Mouse (Mus musculus) testis, adult 2 months (tissue): Measurements from ENCODE around the gene Snrk. TPM values are rescaled to one million over a fixed set of nuclear protein-coding genes. Genes with fewer than 3 reads are reported as not detected.
A peak's percentile ranks its signal among the peaks of the same experiment; 100 is the strongest.

Source experiments
- H3K27ac ChIP-seq: fragments of 200-500 bp; 2 replicates; pipeline ENCODE4 v1.5.1; 2012; ENCODE audit warnings: low read depth, low read length; ENCODE audit not compliant: control insufficient read depth, insufficient read depth
- H3K27me3 ChIP-seq: fragments of 200-500 bp; 2 replicates; pipeline ENCODE4 v1.6.1; 2012; ENCODE audit warnings: mild to moderate bottlenecking, low read length, moderate library complexity; ENCODE audit not compliant: control insufficient read depth, insufficient read depth
- H3K36me3 ChIP-seq: fragments of 200-500 bp; 2 replicates; pipeline ENCODE4 v1.6.1; 2012; ENCODE audit warnings: mild to moderate bottlenecking, low read length; ENCODE audit not compliant: control insufficient read depth, insufficient read depth
- H3K4me1 ChIP-seq: fragments of 200-500 bp; 2 replicates; pipeline ENCODE4 v1.6.1; 2012; ENCODE audit warnings: low read length; ENCODE audit not compliant: control insufficient read depth, insufficient read depth
- H3K4me3 ChIP-seq: fragments of 200-500 bp; 2 replicates; pipeline ENCODE4 v1.5.1; 2012; ENCODE audit warnings: low read depth, mild to moderate bottlenecking, low read length, moderate library complexity, mixed read lengths; ENCODE audit not compliant: control insufficient read depth
- CTCF ChIP-seq: fragments of 200-500 bp; IDR thresholded peaks from 2 replicates; pipeline ENCODE4 v1.5.1; 2012; ENCODE audit warnings: low read depth, mild to moderate bottlenecking, inconsistent platforms, low read length, moderate library complexity; ENCODE audit not compliant: control insufficient read depth, insufficient read depth, insufficient replicate concordance
- POLR2A ChIP-seq: fragments of 200-500 bp; IDR thresholded peaks from 2 replicates; pipeline ENCODE4 v1.6.1; 2012; ENCODE audit warnings: low read depth, mild to moderate bottlenecking, inconsistent platforms, low read length, moderate library complexity; ENCODE audit not compliant: control insufficient read depth
- polyA plus RNA-seq: library from polyadenylated mRNA; depleted of rRNA; stranded (reverse); fragments of >200 nt; gene quantifications from 2 replicates; pipeline ENCODE4 v1.2.3, GENCODE M21; 2012

The Snrk gene
- polyA plus RNA-seq, 1 experiment: 18.7 TPM

- H3K36me3 ChIP-seq: no peaks in the 10 kb centered on the region
- peak overlapping the region; percentile 20; the same call in 1 of the 2 replicates for H3K27ac ChIP-seq
- no peak overlapping the region for H3K4me3 ChIP-seq
- TF ChIP-seq POLR2A (no peak), CTCF (no peak)
- H3K27me3 ChIP-seq: no peaks in the 10 kb centered on the region
- no peaks in the 10 kb centered on the region for H3K4me1 ChIP-seq
Measured at GRCm38 (mm10) chr9:122195042-122195682, 78.1 kb downstream of the Snrk start.

- H3K36me3 ChIP-seq: no peaks in the 10 kb centered on the region
- no peak overlapping the region for H3K27ac ChIP-seq
- no peaks in the 10 kb centered on the region for H3K27me3 ChIP-seq
- H3K4me3 ChIP-seq: no peak overlapping the region
- TF ChIP-seq POLR2A (no peak), CTCF (no peak)
- no peaks in the 10 kb centered on the region for H3K4me1 ChIP-seq
Measured at GRCm38 (mm10) chr9:122197021-122197420, 80.0 kb downstream of the Snrk start.

- Histone ChIP-seq H3K27me3 (no peaks in the 10 kb centered on the region), H3K4me1 (no peaks in the 10 kb centered on the region), H3K36me3 (no peaks in the 10 kb centered on the region), H3K27ac (no peak overlapping the region), H3K4me3 (no peak overlapping the region)
- TF ChIP-seq CTCF (no peak), POLR2A (no peak)
Measured at GRCm38 (mm10) chr9:122198621-122199020, 81.6 kb downstream of the Snrk start.

GRCm38 (mm10) chr9:122199253-122199652 is 82.2 kb downstream of the Snrk start:
- H3K4me1 ChIP-seq: no peaks in the 10 kb centered on the region
- H3K27ac ChIP-seq: no peak overlapping the region
- TF ChIP-seq CTCF (peak; percentile 40; the same call in 1 of the 2 replicates), POLR2A (no peak)
- H3K4me3 ChIP-seq: no peak overlapping the region
- H3K36me3 ChIP-seq: no peaks in the 10 kb centered on the region
- no peaks in the 10 kb centered on the region for H3K27me3 ChIP-seq

- H3K27ac ChIP-seq: no peak overlapping the region
- no peaks in the 10 kb centered on the region for H3K27me3 ChIP-seq
- no peaks in the 10 kb centered on the region for H3K36me3 ChIP-seq
- no peak for TF ChIP-seq POLR2A
- H3K4me1 ChIP-seq: no peaks in the 10 kb centered on the region
- no peak overlapping the region for H3K4me3 ChIP-seq
Measured at GRCm38 (mm10) chr9:122204508-122204907, 87.4 kb downstream of the Snrk start.

- no peak overlapping the region for H3K4me3 ChIP-seq
- H3K27ac ChIP-seq: no peak overlapping the region
- TF ChIP-seq CTCF: no peak
- no peak for TF ChIP-seq POLR2A
- H3K36me3 ChIP-seq: no peaks in the 10 kb centered on the region
- no peaks in the 10 kb centered on the region for H3K27me3 ChIP-seq
- no peaks in the 10 kb centered on the region for H3K4me1 ChIP-seq
Measured at GRCm38 (mm10) chr9:122205543-122206200, 88.6 kb downstream of the Snrk start.

- no peak overlapping the region for H3K4me3 ChIP-seq
- no peaks in the 10 kb centered on the region for H3K36me3 ChIP-seq
- H3K4me1 ChIP-seq: no peaks in the 10 kb centered on the region
- TF ChIP-seq CTCF (no peak), POLR2A (no peak)
- H3K27ac ChIP-seq: no peak overlapping the region
- no peaks in the 10 kb centered on the region for H3K27me3 ChIP-seq
Measured at GRCm38 (mm10) chr9:122208311-122208710, 91.2 kb downstream of the Snrk start.
